Mouse (Mus musculus) megakaryocyte, embryonic 14.5 days (primary cell): Measurements from ENCODE around the gene 1700017B05Rik. TPM values are rescaled to one million over a fixed set of nuclear protein-coding genes. Genes with fewer than 3 reads are reported as not detected.

ENCODE experiments used
- H3K27me3 ChIP-seq: replicated peaks from 2 replicates; pipeline ENCODE3; 2012; ENCODE audit warnings: inconsistent platforms
- H3K36me3 ChIP-seq: replicated peaks from 2 replicates; pipeline ENCODE3; 2012; ENCODE audit warnings: low read length, inconsistent platforms, mixed read lengths
- H3K4me1 ChIP-seq: 2 replicates; pipeline ENCODE4 v1.6.1; 2012; ENCODE audit warnings: inconsistent platforms
- H3K4me3 ChIP-seq: replicated peaks from 2 replicates; pipeline ENCODE3; 2012; ENCODE audit warnings: moderate library complexity, mild to moderate bottlenecking, inconsistent platforms
- H3K9me3 ChIP-seq: 2 replicates; pipeline ENCODE4 v1.6.1; 2012; ENCODE audit warnings: inconsistent platforms
- FLI1 ChIP-seq: IDR thresholded peaks from 2 replicates; pipeline ENCODE4 v1.6.1; 2012; ENCODE audit warnings: low read length, inconsistent platforms, mixed read lengths
- GATA1 ChIP-seq: IDR thresholded peaks from 3 replicates; pipeline ENCODE4 v1.6.1; 2012; ENCODE audit warnings: mixed read lengths, low read length, inconsistent platforms, borderline replicate concordance
- polyA plus RNA-seq: library from polyadenylated mRNA; stranded (reverse); fragments of >175 nt; gene quantifications from 2 replicates; pipeline ENCODE4 v1.2.3, GENCODE M21; 2012; ENCODE audit warnings: low replicate concordance; ENCODE audit not compliant: insufficient read depth

Gene 1700017B05Rik
- polyA plus RNA-seq, 1 experiment: 106 TPM

DNA sequence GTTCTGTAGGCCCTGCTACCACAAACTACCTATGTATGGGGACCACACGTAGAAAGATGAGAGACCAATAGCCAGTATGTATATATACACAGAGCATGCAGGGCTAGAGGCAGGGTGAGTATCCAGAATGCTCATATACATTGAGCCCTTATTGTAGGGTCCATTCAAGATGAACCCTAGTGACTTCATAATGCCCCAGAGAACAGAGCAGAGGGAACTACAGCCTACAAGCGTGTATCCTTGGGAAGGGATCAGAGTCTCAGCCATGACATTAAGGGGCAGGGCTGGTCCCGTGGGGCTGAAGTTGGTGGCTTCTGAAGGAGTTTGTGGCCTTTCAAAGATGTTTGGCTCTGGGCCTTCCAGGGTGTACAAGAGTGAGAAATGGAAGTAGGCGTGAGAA is 12.4 kb downstream of the 1700017B05Rik start:
- no peaks in the 10 kb centered on the region for H3K9me3 ChIP-seq
- H3K4me1 ChIP-seq: peaks cover 84% of the 10 kb centered on the region
- TF ChIP-seq FLI1 (no peak), GATA1 (no peak)
- H3K4me3 ChIP-seq: no peak overlapping the region
- peaks cover 64% of the 10 kb centered on the region for H3K36me3 ChIP-seq
- H3K27me3 ChIP-seq: peaks cover 20% of the 10 kb centered on the region

DNA sequence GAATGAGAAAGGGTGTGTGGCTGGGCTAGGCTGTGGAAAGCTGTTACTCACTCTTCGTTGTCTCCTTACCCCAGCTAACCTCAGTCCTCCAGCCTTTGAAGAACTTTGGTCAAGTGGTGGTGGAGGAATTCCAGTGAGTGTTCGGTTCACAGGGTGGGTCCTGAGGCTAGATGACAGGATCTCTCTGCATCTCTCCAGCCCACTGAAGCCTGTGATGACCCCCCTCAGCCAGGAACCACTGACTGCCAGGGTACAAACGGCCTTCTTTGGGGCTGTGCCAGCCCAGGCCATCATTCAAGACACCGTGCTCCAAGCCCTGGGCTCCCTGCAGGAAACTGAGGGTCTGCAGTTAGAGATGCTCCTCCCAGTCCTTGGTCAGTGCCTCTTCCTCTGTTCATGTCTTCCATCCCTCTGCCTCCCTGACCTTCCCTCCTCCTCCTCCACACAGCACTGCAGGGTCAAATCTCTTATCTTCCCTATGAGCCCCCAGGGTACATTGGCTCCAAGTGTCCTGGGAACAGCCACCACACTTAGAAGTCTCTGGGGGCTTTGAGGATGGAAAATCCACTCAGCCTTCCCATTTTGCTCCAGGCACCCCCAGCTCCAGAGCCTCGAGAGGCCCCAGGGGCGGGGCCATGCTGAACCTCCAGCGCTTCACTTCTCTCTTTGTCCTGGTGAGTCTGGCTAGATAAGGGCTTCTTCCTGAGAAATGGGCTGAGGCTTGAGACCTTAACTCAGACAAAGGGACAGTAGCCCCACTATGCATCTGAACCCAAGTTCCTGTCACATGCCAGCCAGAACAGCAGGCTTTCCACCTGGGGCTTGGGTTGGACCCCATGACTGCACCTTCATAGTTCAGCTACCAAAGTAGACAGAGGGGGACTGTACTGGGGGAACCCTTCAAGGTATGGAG is 14.1 kb downstream of the 1700017B05Rik start:
- TF ChIP-seq FLI1 (no peak), GATA1 (no peak)
- Histone ChIP-seq H3K36me3 (peaks cover 47% of the 10 kb centered on the region), H3K4me1 (peaks cover 67% of the 10 kb centered on the region), H3K27me3 (peaks cover 33% of the 10 kb centered on the region), H3K9me3 (no peaks in the 10 kb centered on the region), H3K4me3 (no peak overlapping the region)

DNA sequence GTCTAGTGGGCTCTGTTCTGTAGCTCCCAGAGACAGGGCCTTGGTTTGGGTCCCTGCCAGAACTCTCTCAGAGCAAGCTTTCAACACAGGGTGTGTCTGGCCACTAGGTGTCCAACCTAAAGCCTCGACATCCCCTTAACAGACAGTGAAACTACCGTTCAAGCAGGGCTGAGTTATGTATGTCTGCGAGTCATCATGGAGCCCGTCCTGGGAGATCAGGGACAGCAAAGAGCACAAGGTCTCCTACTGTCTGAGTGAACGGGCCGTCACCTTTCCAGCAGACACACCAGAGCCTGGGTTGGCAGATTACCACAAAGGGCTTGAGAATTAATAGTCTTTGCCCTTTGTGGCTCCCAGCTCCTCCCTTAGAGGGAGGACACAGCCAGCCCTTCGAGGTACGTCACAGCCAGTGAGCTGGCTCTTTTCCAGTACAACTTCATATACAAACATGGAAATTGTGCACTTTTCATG is 15.2 kb downstream of the 1700017B05Rik start:
- no peak for TF ChIP-seq GATA1
- TF ChIP-seq FLI1: no peak
- H3K27me3 ChIP-seq: peaks cover 41% of the 10 kb centered on the region
- no peaks in the 10 kb centered on the region for H3K9me3 ChIP-seq
- no peak overlapping the region for H3K4me3 ChIP-seq
- peaks cover 36% of the 10 kb centered on the region for H3K36me3 ChIP-seq
- peaks cover 57% of the 10 kb centered on the region for H3K4me1 ChIP-seq

DNA sequence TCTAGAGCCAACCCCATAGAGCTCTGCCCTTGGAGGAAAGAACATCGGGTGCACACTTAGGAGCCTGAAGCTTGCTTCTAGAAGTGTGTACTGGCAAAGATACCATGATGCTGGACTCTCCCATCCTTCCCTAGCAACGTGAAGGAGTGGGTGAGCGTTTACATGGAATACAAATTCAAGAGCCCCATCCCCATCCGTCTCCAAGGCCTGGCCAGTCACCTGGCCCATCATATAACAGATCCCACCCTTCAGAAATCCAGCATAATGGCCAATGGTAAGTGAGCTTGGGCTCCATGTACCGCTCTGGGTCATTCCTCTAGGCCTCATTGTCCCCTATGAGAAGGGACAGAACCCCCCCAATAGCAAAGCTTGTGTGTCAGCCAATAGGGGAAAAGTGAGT is 15.9 kb downstream of the 1700017B05Rik start:
- no peaks in the 10 kb centered on the region for H3K9me3 ChIP-seq
- peaks cover 29% of the 10 kb centered on the region for H3K36me3 ChIP-seq
- no peak overlapping the region for H3K4me3 ChIP-seq
- peaks cover 48% of the 10 kb centered on the region for H3K27me3 ChIP-seq
- H3K4me1 ChIP-seq: peaks cover 49% of the 10 kb centered on the region
- no peak for TF ChIP-seq GATA1
- no peak for TF ChIP-seq FLI1

DNA sequence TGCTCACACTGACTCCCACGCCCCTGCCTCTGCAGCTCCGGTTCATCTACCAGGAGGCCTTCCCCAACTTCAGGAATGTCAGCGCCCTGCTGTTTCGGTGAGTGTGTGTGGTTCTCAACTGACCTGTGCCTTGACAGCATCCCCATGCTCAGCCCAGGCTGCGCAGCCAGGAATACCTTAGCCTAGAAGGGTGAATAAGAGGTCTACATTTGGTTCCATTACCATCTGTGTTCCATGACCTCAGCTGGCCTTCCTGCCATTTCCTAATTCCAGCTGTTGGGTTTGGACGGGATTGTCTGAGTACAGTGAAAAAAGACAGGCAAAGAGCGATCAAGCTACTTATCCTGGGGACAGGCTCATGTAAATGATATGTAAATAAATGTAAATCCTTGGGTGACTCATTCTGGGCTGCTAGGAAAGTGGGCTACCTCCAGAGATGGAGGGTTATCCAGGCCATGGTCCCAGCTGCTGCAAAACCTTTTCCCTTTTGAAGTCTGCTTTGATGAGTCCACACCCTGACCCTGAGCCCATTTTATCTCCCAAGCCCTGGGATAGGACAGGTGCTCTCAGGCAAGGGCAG is 18.2 kb downstream of the 1700017B05Rik start:
- Histone ChIP-seq H3K4me3 (no peak overlapping the region), H3K27me3 (peaks cover 70% of the 10 kb centered on the region), H3K9me3 (no peaks in the 10 kb centered on the region), H3K4me1 (peaks cover 27% of the 10 kb centered on the region), H3K36me3 (peaks cover 9% of the 10 kb centered on the region)
- TF ChIP-seq FLI1: no peak
- no peak for TF ChIP-seq GATA1

DNA sequence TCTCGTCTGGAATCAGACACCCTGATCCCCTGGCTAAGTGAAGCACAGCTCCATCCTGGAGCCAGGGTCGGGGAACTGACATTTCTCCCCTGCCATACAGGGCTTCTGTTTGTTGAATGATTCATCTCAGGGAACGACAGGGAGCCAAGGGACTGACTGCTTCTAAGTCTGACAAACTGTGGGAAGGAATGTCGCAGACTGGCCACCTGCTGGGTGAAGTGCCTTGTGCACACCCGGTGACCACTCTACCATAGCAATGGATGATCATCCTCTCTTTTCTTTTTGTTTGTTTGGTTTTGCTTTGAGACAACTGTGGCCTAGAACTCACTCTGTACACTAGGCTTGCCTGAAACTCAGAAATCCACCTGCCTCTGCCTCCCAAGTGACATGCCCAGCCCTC is 19.5 kb downstream of the 1700017B05Rik start:
- Histone ChIP-seq H3K9me3 (no peaks in the 10 kb centered on the region), H3K4me1 (peaks cover 14% of the 10 kb centered on the region), H3K36me3 (peaks cover 5% of the 10 kb centered on the region), H3K27me3 (peaks cover 76% of the 10 kb centered on the region), H3K4me3 (no peak overlapping the region)
- TF ChIP-seq FLI1 (no peak), GATA1 (no peak)

DNA sequence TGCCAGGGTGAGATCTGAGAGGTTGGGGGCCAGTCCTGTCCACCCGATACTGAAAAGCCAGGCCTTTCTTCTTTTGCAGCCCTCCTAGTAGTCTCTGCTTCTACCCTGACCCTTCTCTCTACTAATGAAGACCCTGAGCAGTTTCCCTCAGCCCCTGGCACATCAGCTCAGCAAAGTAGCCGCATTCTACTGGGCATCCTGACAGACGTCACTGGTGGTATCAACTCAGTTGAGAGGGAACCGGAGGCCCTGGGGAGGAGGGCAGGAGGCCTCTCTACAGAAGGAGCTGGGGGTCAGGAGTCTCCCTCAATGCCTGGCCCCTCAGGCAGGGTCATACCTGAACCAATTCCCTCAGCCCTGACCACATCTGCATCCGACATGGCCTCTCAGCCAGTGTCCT is 21.3 kb downstream of the 1700017B05Rik start:
- H3K4me3 ChIP-seq: no peak overlapping the region
- peaks cover 77% of the 10 kb centered on the region for H3K27me3 ChIP-seq
- H3K36me3 ChIP-seq: no peaks in the 10 kb centered on the region
- peaks cover 5% of the 10 kb centered on the region; the same call in 1 of the 2 replicates for H3K4me1 ChIP-seq
- H3K9me3 ChIP-seq: no peaks in the 10 kb centered on the region
- no peak for TF ChIP-seq FLI1
- no peak for TF ChIP-seq GATA1

DNA sequence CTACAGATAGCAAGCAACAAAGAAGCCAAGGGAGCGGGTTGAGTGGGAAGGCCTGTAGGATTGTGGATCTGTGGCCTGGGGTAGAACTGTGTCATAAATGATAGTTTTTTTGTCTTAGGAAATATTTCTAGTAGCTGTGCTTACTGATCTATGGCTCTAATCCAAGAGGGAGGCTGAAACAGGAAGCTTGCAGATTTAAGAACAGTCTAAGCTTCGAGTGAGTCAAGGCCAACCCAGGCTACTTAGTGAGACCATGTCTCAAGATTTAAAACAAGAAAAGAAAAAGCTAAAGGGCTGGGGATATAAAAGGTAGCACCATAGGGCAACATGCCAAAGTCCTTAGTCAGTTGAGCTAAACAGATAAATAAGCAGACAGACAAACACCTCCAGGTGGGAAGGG is 24.2 kb downstream of the 1700017B05Rik start:
- Histone ChIP-seq H3K9me3 (no peaks in the 10 kb centered on the region), H3K4me3 (no peak overlapping the region)
- TF ChIP-seq GATA1 (no peak), FLI1 (no peak)

DNA sequence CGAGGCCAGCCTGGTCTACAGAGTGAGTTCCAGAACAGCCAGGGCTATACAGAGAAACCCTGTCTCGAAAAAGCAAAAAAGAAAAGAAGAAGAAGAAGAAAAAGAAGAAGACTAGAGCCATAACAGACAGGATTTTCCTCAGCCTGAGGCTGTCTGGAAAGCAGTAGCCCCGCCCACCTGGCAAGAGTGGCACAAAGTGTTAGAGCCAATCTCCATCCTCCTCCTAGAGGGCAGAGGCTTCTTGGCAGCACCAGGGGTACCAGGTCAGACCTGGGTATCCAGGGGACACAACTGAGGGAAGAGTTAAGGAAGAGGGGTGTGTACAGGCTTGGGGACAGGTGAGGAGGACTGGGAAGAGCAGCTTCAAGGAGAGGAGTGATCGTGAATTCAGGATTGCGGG is 24.7 kb downstream of the 1700017B05Rik start:
- Histone ChIP-seq H3K4me3 (no peak overlapping the region), H3K36me3 (no peaks in the 10 kb centered on the region), H3K4me1 (peaks cover 7% of the 10 kb centered on the region; the same call in 1 of the 2 replicates), H3K9me3 (no peaks in the 10 kb centered on the region), H3K27me3 (peaks cover 58% of the 10 kb centered on the region)
- TF ChIP-seq FLI1 (no peak), GATA1 (no peak)

More for the DNA sequence above, 24.2 kb downstream of the 1700017B05Rik start:
- H3K4me1 ChIP-seq: peaks cover 7% of the 10 kb centered on the region; the same call in 1 of the 2 replicates
- H3K27me3 ChIP-seq: peaks cover 61% of the 10 kb centered on the region
- H3K36me3 ChIP-seq: no peaks in the 10 kb centered on the region

DNA sequence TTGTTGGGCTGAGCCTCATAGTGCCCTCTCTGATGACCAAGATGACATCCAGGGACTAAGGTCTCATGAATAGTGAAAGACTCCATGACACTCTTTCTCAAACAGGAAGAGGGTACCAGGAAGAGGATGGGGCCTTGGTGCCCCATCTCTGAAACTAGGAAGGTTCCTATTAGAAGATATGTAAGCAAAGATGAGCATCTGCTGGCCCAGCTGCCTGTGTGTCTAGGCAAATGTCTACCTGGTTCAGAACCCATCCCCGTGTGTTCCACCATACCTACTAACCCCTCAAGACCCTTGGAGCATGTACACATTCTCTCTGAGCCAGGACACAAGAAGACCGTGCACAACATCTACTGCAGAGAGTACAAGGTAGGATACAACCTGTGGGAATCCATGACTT is 26.2 kb downstream of the 1700017B05Rik start, which contains the start of gene Trcg1:
TSS of gene Trcg1 (plus strand) at position 301 of the 400 bp plus-strand sequence.
- H3K36me3 ChIP-seq: no peaks in the 10 kb centered on the region
- no peak within 1 kb of the TSS for H3K4me3 ChIP-seq
- H3K27me3 ChIP-seq: peaks cover 46% of the 10 kb centered on the region
- no peak for TF ChIP-seq FLI1
- TF ChIP-seq GATA1: no peak
- no peaks in the 10 kb centered on the region for H3K9me3 ChIP-seq
- H3K4me1 ChIP-seq: peaks cover 12% of the 10 kb centered on the region
